In the genomic region with DNA sequence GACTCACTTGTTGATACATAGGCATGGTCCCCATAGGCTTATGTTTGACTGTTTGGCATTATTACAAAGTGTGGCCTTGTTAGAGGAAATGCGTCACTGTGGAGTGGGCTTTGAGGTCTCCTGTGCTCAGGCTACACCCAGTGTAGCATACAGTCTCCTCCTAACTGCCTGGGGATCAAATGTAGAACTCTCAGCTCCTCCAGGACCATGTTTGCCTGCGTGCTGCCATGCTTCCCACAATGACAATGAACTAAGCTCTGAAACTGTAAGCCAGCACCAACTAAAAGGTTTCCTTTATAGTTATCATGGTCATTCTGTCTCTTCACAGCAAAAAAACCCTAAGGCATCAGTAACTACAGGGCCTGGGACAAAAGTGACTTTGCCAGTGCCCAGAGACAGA, we compare ENCODE assay signal across 25 mouse cellular contexts.
"Had no signal": no experiment of that assay in that cellular context is flagged by ENCODE, and none has a peak within 500 bp of the region (broad histone marks: within the 10 kb centered on the region; RNA-seq: fewer than 3 reads in every experiment).

No protein-coding gene starts in this region.

- H3K9ac ChIP-seq: heart, embryonic 12.5 days; hindbrain, embryonic 13.5 days; intestine, embryonic 15.5 days; limb, embryonic 12.5 days; liver, embryonic 13.5 days had no signal

- H3K4me3 ChIP-seq: gastrocnemius, adult 2 months; heart, adult 2 months; heart, embryonic 10.5 days; heart, embryonic 12.5 days; hindbrain, embryonic 10.5 days; hindbrain, embryonic 13.5 days; intestine, embryonic 15.5 days; layer of hippocampus, adult 2 months; left cerebral cortex, adult 2 months; limb, embryonic 10.5 days; limb, embryonic 12.5 days; liver, embryonic 13.5 days had no signal

- H3K4me2 ChIP-seq: heart, embryonic 12.5 days; hindbrain, embryonic 13.5 days; intestine, embryonic 15.5 days; limb, embryonic 12.5 days; liver, embryonic 11.5 days; liver, embryonic 13.5 days had no signal

- H3K9me3 ChIP-seq: heart, embryonic 10.5 days; heart, embryonic 12.5 days; hindbrain, embryonic 10.5 days; hindbrain, embryonic 13.5 days; intestine, embryonic 15.5 days; limb, embryonic 10.5 days; limb, embryonic 12.5 days; liver, embryonic 13.5 days had no signal

- DNase-seq: gastrocnemius, adult 2 months; gastrocnemius, postnatal 10 days; gastrocnemius, postnatal 25 days; heart, adult 2 months; heart, postnatal 10 days; heart, postnatal 4 days; kidney, adult 18-20 months; kidney, adult 8-10 months; kidney, postnatal 10 days; kidney, postnatal 25 days; kidney, postnatal 4 days; liver; liver, embryonic 13.5 days had no signal

- H3K27me3 ChIP-seq: heart, embryonic 12.5 days; hindbrain, embryonic 13.5 days; intestine, embryonic 15.5 days; limb, embryonic 12.5 days; liver, embryonic 13.5 days had no signal

- ATAC-seq: inflammation-experienced regulatory T-cells, adult 6 months; intestine, embryonic 15.5 days; intestine, postnatal 0 days had no signal

- H3K36me3 ChIP-seq: hindbrain, embryonic 13.5 days; intestine, embryonic 15.5 days had no signal

- H3K4me1 ChIP-seq: heart, embryonic 10.5 days; heart, embryonic 12.5 days; hindbrain, embryonic 10.5 days; hindbrain, embryonic 13.5 days; intestine, embryonic 15.5 days; limb, embryonic 10.5 days; limb, embryonic 12.5 days had no signal

- H3K27ac ChIP-seq: gastrocnemius, adult 2 months; heart, adult 2 months; heart, embryonic 10.5 days; hindbrain, embryonic 10.5 days; hindbrain, embryonic 13.5 days; intestine, embryonic 15.5 days; layer of hippocampus, adult 2 months; left cerebral cortex, adult 2 months; limb, embryonic 10.5 days; limb, embryonic 12.5 days; liver, embryonic 13.5 days had no signal
